Mouse (Mus musculus): ENCODE results near the gene Rsu1. TPM values are rescaled to one million over a fixed set of nuclear protein-coding genes. Genes with fewer than 3 reads are reported as not detected.
"Not testable (repeated sequence)": the region's sequence is repeated elsewhere in the genome, so short reads cannot be mapped to it uniquely, and the experiment has no call there.

Gene Rsu1
- polyA plus RNA-seq, 1 experiment from 2014 or later, result 120 TPM

- not testable (repeated sequence) for H3K36me3 ChIP-seq; H3K9ac ChIP-seq; H3K4me2 ChIP-seq; H3K4me3 ChIP-seq; ATAC-seq (ENCODE audit: insufficient number of reproducible peaks, low FRiP score, low TSS enrichment, low read depth); H3K9me3 ChIP-seq; H3K27me3 ChIP-seq; H3K27ac ChIP-seq; H3K4me1 ChIP-seq
- WGBS, result no CpG with 5 or more reads among the region's 3 CpGs
Observed at GRCm38 (mm10) chr2:13181899-13182298, 89.3 kb downstream of the Rsu1 start.

- H3K27ac ChIP-seq, result no peak overlapping the region
- H3K9me3 ChIP-seq, result no peaks in the 10 kb centered on the region
- WGBS, result 89% methylated on average over 10 of the region's 10 CpGs
- no peak overlapping the region for H3K9ac ChIP-seq
- peaks cover 5% of the 10 kb centered on the region; the same call in 1 of the 2 replicates for H3K4me1 ChIP-seq
- H3K36me3 ChIP-seq, result no peaks in the 10 kb centered on the region
- no peak overlapping the region for H3K4me2 ChIP-seq
- no peaks in the 10 kb centered on the region for H3K27me3 ChIP-seq
- no peak overlapping the region for H3K4me3 ChIP-seq
- no peak for ATAC-seq (ENCODE audit: insufficient number of reproducible peaks, low FRiP score, low TSS enrichment, low read depth)
Observed at GRCm38 (mm10) chr2:13177698-13178395, 93.4 kb downstream of the Rsu1 start.

DNA sequence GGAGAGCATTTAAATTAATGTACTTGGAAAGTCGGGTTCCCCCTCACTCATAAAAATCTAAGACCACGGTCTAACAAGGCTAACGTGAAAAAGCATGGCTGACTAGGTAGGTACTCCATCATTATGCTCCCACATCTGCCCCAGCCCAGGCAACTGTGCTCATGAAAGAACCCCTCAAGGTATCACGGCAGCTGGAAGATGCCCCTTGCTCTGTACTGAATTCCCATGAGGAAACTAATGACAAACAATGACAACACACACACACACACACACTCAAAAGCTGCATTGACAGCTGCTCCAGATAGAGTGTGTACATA, 95.0 kb downstream of the Rsu1 start:
- WGBS, result 39% methylated on average over 4 of the region's 4 CpGs
- H3K27me3 ChIP-seq, result no peaks in the 10 kb centered on the region
- no peak overlapping the region for H3K4me3 ChIP-seq
- no peaks in the 10 kb centered on the region for H3K9me3 ChIP-seq
- no peak overlapping the region for H3K27ac ChIP-seq
- no peak overlapping the region for H3K4me2 ChIP-seq
- ATAC-seq (ENCODE audit: insufficient number of reproducible peaks, low FRiP score, low TSS enrichment, low read depth), result no peak
- H3K9ac ChIP-seq, result no peak overlapping the region
- no peaks in the 10 kb centered on the region for H3K36me3 ChIP-seq
- peaks cover 5% of the 10 kb centered on the region; the same call in 1 of the 2 replicates for H3K4me1 ChIP-seq

GRCm38 (mm10) chr2:13175536-13176303, 95.5 kb downstream of the Rsu1 start:
- H3K27me3 ChIP-seq, result no peaks in the 10 kb centered on the region
- no peak overlapping the region for H3K4me2 ChIP-seq
- WGBS, result 54% methylated on average over 28 of the region's 28 CpGs
- no peak overlapping the region for H3K4me3 ChIP-seq
- no peak overlapping the region for H3K27ac ChIP-seq
- no peaks in the 10 kb centered on the region for H3K9me3 ChIP-seq
- no peak overlapping the region for H3K9ac ChIP-seq
- ATAC-seq (ENCODE audit: insufficient number of reproducible peaks, low FRiP score, low TSS enrichment, low read depth), result no peak
- peaks cover 5% of the 10 kb centered on the region; the same call in 1 of the 2 replicates for H3K4me1 ChIP-seq
- H3K36me3 ChIP-seq, result no peaks in the 10 kb centered on the region

GRCm38 (mm10) chr2:13174461-13174860, 96.8 kb downstream of the Rsu1 start:
- Histone ChIP-seq H3K9me3 (no peaks in the 10 kb centered on the region), H3K27me3 (no peaks in the 10 kb centered on the region), H3K27ac (no peak overlapping the region), H3K36me3 (no peaks in the 10 kb centered on the region), H3K4me2 (no peak overlapping the region), H3K4me1 (peaks cover 5% of the 10 kb centered on the region; the same call in 1 of the 2 replicates), H3K4me3 (no peak overlapping the region), H3K9ac (no peak overlapping the region)
- 81% methylated on average over 7 of the region's 7 CpGs for WGBS
- no peak for ATAC-seq (ENCODE audit: insufficient number of reproducible peaks, low FRiP score, low TSS enrichment, low read depth)

DNA sequence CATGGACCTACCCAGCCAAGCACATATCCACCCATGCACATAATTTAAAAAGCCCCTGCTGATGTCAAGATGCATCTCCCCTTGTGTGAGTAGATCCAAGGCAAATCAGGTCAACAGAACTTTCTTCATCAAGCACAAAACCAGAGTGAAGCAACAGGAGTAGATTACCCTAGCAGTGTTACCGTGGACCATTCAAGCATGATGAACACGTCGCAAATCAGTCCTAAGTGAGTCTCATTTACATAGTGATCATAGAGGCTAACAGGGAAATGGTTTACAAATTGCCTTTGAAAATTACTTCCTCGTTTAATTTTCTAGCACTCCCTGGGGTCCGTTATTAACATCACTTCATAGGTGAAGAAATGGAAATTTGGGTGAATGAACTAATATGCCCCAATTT, 100.6 kb downstream of the Rsu1 start:
- no peaks in the 10 kb centered on the region for H3K9me3 ChIP-seq

DNA sequence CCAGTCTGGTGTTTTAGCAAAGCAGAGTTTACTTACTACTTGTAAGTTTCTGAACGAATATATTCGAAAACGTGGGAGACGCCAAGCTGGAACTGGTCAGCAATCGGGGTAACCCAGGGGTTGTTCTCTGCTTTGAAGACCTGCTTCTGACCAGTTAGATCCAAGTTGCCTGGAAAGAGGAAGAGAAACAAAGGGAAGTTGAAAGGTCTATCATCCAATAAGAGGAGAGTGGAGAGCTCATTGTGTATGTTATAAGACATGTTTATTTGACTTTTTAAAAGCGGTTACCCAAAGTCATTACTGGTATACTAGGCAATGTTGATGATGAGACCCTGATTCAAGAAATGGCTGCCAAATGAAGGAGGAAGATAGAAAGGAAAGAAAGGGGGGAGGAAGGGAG, 101.3 kb downstream of the Rsu1 start:
- 90% methylated on average over 6 of the region's 6 CpGs for WGBS
- H3K4me1 ChIP-seq, result no peaks in the 10 kb centered on the region
- no peak for ATAC-seq (ENCODE audit: insufficient number of reproducible peaks, low FRiP score, low TSS enrichment, low read depth)

More for the DNA sequence above, 100.6 kb downstream of the Rsu1 start:
- H3K36me3 ChIP-seq, result no peaks in the 10 kb centered on the region
- H3K4me2 ChIP-seq, result no peak overlapping the region
- H3K27ac ChIP-seq, result no peak overlapping the region
- no peaks in the 10 kb centered on the region for H3K27me3 ChIP-seq
- H3K4me3 ChIP-seq, result no peak overlapping the region
- no peak overlapping the region for H3K9ac ChIP-seq
- peaks cover 2% of the 10 kb centered on the region; the same call in 1 of the 2 replicates for H3K4me1 ChIP-seq
- WGBS, result 84% methylated on average over 5 of the region's 5 CpGs
- ATAC-seq (ENCODE audit: insufficient number of reproducible peaks, low FRiP score, low TSS enrichment, low read depth), result no peak

GRCm38 (mm10) chr2:13169158-13169890, 101.9 kb downstream of the Rsu1 start:
- H3K9ac ChIP-seq, result no peak overlapping the region
- H3K4me2 ChIP-seq, result no peak overlapping the region
- no peak overlapping the region for H3K27ac ChIP-seq
- H3K27me3 ChIP-seq, result no peaks in the 10 kb centered on the region
- no peaks in the 10 kb centered on the region for H3K4me1 ChIP-seq
- ATAC-seq (ENCODE audit: insufficient number of reproducible peaks, low FRiP score, low TSS enrichment, low read depth), result no peak
- H3K4me3 ChIP-seq, result no peak overlapping the region
- 82% methylated on average over 4 of the region's 4 CpGs for WGBS
- no peaks in the 10 kb centered on the region for H3K36me3 ChIP-seq
- no peaks in the 10 kb centered on the region for H3K9me3 ChIP-seq

More for the DNA sequence above, 101.3 kb downstream of the Rsu1 start:
- Histone ChIP-seq H3K9me3 (no peaks in the 10 kb centered on the region), H3K27me3 (no peaks in the 10 kb centered on the region), H3K4me2 (no peak overlapping the region), H3K36me3 (no peaks in the 10 kb centered on the region), H3K9ac (no peak overlapping the region), H3K4me3 (no peak overlapping the region), H3K27ac (no peak overlapping the region)

- Histone ChIP-seq H3K4me3 (no peak overlapping the region), H3K4me1 (no peaks in the 10 kb centered on the region), H3K27me3 (no peaks in the 10 kb centered on the region), H3K4me2 (no peak overlapping the region), H3K9ac (no peak overlapping the region), H3K9me3 (no peaks in the 10 kb centered on the region), H3K27ac (no peak overlapping the region), H3K36me3 (no peaks in the 10 kb centered on the region)
- ATAC-seq (ENCODE audit: insufficient number of reproducible peaks, low FRiP score, low TSS enrichment, low read depth), result no peak
- WGBS, result 55% methylated on average over 5 of the region's 5 CpGs
Observed at GRCm38 (mm10) chr2:13168743-13169142, 102.5 kb downstream of the Rsu1 start.

GRCm38 (mm10) chr2:13161717-13162116, 109.5 kb downstream of the Rsu1 start:
- Histone ChIP-seq H3K4me3 (no peak overlapping the region), H3K27ac (no peak overlapping the region), H3K9me3 (no peaks in the 10 kb centered on the region), H3K4me2 (no peak overlapping the region), H3K27me3 (no peaks in the 10 kb centered on the region), H3K36me3 (0 out of 2 replicates have a peak, but pooled peaks cover 2% of the 10 kb centered on the region), H3K9ac (no peak overlapping the region), H3K4me1 (no peaks in the 10 kb centered on the region)
- no peak for ATAC-seq (ENCODE audit: insufficient number of reproducible peaks, low FRiP score, low TSS enrichment, low read depth)
- WGBS, result 65% methylated on average over 2 of the region's 2 CpGs

DNA sequence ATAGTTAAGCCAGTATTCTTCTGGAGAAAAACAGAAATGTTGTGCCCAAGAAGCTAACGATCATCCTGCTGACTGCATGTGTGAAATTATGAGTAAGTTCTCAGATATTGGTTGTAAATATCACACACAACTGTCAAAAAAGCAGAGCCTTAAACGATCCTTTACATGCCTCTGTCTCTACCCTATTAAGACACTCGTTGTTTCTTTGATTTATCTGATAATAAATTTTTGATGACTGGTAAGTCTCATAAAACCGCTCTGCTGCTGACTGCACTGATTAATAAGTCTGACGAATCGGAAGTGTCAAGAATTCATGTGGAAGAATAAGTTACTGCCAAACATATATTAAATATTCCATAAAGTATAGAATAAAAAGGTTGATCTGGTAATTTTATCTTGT, 126.0 kb downstream of the Rsu1 start:
- Histone ChIP-seq H3K9ac (no peak overlapping the region), H3K4me1 (no peaks in the 10 kb centered on the region), H3K27me3 (no peaks in the 10 kb centered on the region), H3K27ac (no peak overlapping the region), H3K36me3 (no peaks in the 10 kb centered on the region), H3K9me3 (no peaks in the 10 kb centered on the region), H3K4me2 (no peak overlapping the region), H3K4me3 (no peak overlapping the region)
- WGBS, result 43% methylated on average over 6 of the region's 6 CpGs
- no peak for ATAC-seq (ENCODE audit: insufficient number of reproducible peaks, low FRiP score, low TSS enrichment, low read depth)

GRCm38 (mm10) chr2:13134890-13135289, 136.3 kb downstream of the Rsu1 start:
- ATAC-seq (ENCODE audit: insufficient number of reproducible peaks, low FRiP score, low TSS enrichment, low read depth), result no peak

More at GRCm38 (mm10) chr2:13134890-13135289, 136.3 kb downstream of the Rsu1 start:
- H3K27ac ChIP-seq, result no peak overlapping the region
- no peaks in the 10 kb centered on the region for H3K36me3 ChIP-seq
- no peak overlapping the region for H3K4me2 ChIP-seq
- H3K9ac ChIP-seq, result no peak overlapping the region
- no peaks in the 10 kb centered on the region for H3K4me1 ChIP-seq
- 81% methylated on average over 2 of the region's 2 CpGs for WGBS
- H3K4me3 ChIP-seq, result no peak overlapping the region
- no peaks in the 10 kb centered on the region for H3K9me3 ChIP-seq
- no peaks in the 10 kb centered on the region for H3K27me3 ChIP-seq
